Mouse (Mus musculus) embryonic fibroblast, embryonic 13.5 days (primary cell): ENCODE data around the gene Fam221b. TPM values are rescaled to one million over a fixed set of nuclear protein-coding genes. Genes with fewer than 3 reads are reported as not detected.

Experiments
- H3K27ac ChIP-seq: 2 replicates; pipeline ENCODE4 v1.5.1; 2012; ENCODE audit warnings: low read length, control low read depth, inconsistent platforms; ENCODE audit not compliant: insufficient read depth
- H3K4me1 ChIP-seq: 2 replicates; pipeline ENCODE4 v1.6.1; 2011; ENCODE audit warnings: low read length; ENCODE audit not compliant: control insufficient read depth, insufficient read depth
- H3K4me3 ChIP-seq: 2 replicates; pipeline ENCODE4 v1.5.1; 2011; ENCODE audit warnings: mild to moderate bottlenecking, control low read depth, low read length; ENCODE audit not compliant: insufficient read depth
- CTCF ChIP-seq: IDR thresholded peaks from 2 replicates; pipeline ENCODE4 v1.5.1; 2011; ENCODE audit warnings: mild to moderate bottlenecking, control low read depth, low read length, moderate library complexity, borderline replicate concordance; ENCODE audit not compliant: insufficient read depth
- POLR2A ChIP-seq: IDR thresholded peaks from 2 replicates; pipeline ENCODE4 v1.6.1; 2011; ENCODE audit warnings: low read depth, mild to moderate bottlenecking, control low read depth, low read length, moderate library complexity
- polyA plus RNA-seq: library from polyadenylated mRNA; stranded (reverse); fragments of >200 nt; gene quantifications from 2 replicates; pipeline ENCODE4 v1.2.4, GENCODE M21; 2011; ENCODE audit warnings: low read depth; ENCODE audit not compliant: missing spikeins, insufficient read length

The Fam221b gene
- polyA plus RNA-seq, 1 experiment: 0.67 TPM

DNA sequence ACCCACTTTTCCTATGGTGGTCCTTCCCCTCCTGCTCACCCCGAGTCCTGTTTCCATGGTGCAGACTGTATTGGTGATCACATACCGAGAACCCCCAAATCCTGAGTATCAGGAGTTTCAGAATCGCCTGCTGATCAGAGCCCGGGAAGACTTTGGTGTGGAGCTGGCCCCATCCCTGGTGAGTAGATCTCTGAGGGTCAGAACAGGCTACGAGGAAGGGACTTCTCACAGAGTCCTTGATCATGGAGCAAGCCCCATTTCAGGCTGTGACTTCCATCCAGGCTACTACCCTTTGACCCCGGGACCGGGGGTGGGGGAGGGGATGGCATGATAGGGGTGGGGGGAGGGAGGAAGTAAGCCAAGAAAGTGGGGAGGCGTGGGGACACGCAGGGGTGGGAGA is 28.9 kb downstream of the Fam221b start:
- Histone ChIP-seq H3K4me3 (no peak overlapping the region), H3K27ac (no peak overlapping the region), H3K4me1 (peaks cover 5% of the 10 kb centered on the region; the same call in 1 of the 2 replicates)
- TF ChIP-seq CTCF: no peak
- no peak for TF ChIP-seq POLR2A

DNA sequence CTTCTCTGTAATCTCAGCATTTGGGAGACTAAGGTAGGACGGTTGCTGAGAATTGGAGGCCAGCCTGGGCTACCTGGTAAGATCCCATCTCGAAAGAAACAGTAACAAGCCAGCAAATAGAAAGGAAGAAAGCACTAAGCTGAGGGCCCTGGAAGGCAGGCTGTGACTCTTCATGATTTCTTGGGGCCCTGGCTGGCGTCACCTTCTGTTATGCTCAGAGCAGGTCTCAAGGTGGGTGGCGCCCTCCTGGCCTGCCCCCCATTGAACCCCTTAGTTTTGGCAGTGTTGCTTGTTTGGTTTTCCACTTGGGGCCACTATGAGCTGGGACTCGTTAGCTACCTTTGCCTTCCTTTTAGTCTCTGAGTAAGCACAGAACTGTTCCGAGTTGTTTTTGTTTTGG is 32.2 kb downstream of the Fam221b start:
- H3K4me1 ChIP-seq: peaks cover 12% of the 10 kb centered on the region
- H3K4me3 ChIP-seq: no peak overlapping the region
- TF ChIP-seq CTCF (no peak), POLR2A (no peak)
- no peak overlapping the region for H3K27ac ChIP-seq

DNA sequence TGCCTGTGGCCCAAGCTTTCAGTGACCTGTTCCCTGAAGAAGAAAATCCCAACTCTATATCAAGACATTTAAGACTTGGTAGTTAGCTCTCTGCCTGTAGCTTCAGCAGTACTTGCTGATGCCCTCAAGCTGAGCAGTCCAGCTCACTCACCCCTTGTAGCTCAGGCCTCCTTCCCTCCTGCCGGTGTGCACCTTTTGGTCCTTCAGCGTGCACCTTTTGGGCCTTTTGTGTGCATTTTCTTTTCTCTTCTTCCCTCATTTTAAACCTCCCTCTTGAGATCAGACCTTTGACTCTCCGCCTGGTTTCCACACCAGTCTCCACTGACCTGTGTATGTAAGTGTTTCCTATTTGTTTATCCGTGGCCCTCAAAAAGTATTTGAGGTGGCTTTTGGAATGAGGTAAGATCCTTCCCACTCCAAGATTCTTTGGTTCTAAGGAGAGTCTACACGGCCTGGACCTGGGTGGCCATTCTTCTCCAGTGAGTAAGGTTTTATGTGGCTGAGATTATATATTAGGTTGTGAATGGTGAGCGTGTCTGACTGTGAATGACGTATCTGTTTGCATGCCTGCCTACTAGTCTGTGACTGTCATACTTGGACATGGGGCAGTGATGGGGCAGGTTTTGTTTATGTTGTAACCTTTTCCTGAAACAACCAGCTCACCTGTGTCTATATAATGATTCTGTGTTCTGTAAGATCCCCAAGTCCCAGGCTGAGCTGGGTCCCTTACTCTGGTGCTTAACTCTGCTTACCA is 34.1 kb downstream of the Fam221b start:
- H3K27ac ChIP-seq: no peak overlapping the region
- TF ChIP-seq POLR2A (no peak), CTCF (no peak)
- no peak overlapping the region for H3K4me3 ChIP-seq
- peaks cover 12% of the 10 kb centered on the region for H3K4me1 ChIP-seq

DNA sequence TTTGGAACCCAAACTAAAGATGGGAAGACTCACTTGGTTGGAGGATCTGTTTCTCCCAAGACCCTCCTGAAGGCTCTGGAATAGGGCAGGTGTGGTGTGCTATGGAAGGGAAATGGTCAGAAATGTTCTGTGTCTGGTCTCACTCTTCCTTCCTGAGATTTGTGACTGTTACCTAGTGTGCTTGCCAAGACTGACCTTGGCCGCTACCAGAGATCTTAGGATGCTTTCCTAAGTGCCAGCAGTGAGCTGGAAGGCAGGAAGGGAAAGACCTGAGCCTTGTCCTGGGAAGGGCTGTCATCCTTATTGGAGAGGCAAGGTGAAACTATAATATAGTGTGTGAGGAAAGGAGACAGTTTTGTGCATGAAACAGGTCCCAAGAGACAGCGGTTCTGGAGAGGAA is 35.2 kb downstream of the Fam221b start:
- no peak overlapping the region for H3K4me3 ChIP-seq
- peaks cover 8% of the 10 kb centered on the region for H3K4me1 ChIP-seq
- no peak for TF ChIP-seq CTCF
- TF ChIP-seq POLR2A: no peak
- no peak overlapping the region for H3K27ac ChIP-seq

DNA sequence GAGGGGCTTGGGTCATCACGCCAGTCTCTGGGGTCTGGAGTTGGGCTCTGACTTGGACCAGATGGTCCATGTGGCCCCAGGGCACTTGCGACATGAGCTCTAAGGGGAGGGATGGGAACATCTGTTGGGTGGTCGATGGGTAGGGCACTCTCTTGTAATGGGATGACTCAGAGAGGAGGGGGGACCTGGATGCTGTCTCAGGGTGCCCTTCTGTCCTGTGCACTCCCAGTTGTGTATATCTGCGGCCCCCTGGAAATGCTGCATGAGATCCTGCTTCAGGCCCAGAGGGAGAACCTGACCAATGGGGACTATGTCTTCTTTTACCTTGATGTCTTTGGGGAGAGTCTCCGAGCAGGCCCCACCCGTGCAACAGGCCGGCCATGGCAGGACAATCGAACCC is 35.6 kb downstream of the Fam221b start:
- H3K4me1 ChIP-seq: peaks cover 7% of the 10 kb centered on the region
- no peak overlapping the region for H3K27ac ChIP-seq
- TF ChIP-seq CTCF (no peak), POLR2A (no peak)
- H3K4me3 ChIP-seq: no peak overlapping the region

DNA sequence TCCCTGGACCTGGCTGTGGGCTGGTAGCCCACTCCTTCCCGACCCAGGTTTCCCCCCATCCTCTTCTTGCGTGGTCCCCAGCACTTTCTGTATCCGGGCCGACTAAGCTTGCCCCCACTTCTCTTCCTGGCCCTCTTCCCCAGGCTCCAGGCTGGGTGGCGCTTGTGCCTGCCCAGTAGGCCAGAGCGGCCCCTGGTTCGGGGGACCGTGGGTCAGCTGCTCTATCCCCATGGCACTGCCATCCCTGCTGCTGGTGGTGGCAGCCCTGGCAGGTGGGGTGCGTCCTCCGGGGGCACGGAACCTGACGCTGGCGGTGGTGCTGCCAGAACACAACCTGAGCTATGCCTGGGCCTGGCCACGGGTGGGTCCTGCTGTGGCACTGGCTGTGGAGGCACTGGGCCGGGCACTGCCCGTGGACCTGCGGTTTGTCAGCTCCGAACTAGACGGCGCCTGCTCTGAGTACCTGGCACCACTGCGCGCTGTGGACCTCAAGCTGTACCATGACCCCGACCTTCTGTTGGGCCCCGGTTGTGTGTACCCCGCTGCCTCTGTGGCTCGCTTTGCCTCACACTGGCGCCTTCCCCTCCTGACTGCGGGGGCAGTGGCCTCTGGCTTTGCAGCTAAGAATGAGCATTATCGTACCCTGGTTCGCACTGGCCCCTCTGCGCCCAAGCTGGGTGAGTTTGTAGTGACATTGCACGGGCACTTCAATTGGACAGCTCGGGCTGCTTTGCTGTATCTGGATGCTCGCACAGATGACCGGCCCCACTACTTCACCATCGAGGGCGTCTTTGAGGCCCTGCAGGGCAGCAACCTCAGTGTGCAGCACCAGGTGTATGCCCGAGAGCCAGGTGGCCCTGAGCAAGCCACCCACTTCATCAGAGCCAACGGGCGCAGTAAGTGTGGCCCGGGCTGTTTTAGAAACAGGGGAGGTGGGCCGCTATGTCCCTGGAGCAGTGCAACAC is 36.7 kb downstream of the Fam221b start:
- H3K4me1 ChIP-seq: peaks cover 7% of the 10 kb centered on the region
- TF ChIP-seq CTCF (no peak), POLR2A (0 out of 2 replicates have a peak, but pooled peaks have one; percentile 23)
- H3K27ac ChIP-seq: 0 out of 2 replicates have a peak overlapping the region, but pooled peaks have one; percentile 21
- peak overlapping the region; percentile 84 for H3K4me3 ChIP-seq

DNA sequence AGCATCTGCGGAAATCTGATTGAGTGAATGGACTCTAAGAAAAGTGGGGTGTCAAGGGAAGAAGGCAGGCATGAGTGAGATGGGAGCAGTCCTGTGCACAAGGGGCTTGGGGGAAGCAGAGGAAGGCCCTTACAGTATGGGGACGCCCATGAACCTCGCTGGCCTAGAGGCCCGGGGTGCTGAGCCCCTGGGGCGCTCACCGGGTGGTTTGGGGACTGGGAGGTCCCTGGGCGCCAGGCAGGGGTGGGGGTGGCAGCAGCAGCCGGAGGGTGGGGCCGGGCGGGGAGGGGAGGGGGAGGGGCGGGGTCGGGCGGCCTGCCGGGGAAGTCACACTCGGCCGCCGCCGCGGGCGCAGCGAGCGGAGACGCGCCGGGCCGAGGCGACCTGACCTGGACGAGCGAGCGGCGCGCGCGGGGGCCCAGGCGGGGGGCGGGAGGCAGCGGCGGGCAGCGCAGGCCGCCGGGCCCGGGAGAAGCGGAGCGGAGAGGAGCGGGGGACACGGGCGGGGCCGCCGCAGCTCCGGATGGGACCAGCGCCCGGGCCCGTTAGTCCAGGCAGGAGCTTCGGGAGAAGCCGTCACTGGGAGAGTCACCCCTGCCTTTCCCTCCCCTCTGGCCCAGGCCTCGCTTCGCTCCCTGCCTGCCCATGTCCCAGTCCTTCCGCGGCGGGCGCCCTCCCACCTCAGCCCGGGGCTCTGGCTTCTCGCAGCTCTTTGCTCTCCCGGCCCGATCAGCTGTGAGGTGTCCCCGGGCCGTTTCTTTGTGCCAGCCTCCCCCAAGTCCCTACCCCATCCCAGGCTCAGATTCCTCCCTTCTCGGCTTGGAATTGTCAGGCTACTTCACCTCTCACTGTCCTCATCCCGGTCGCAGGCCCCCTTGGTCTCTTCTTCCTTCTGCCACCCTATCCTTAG is 37.6 kb downstream of the Fam221b start, which contains the start of gene Npr2:
Gene Npr2 (plus strand): TSS at position 890 of the 910 bp plus-strand sequence.
- Histone ChIP-seq H3K4me3 (peak within 1 kb of the TSS; percentile 84), H3K4me1 (peaks cover 7% of the 10 kb centered on the region), H3K27ac (peak within 1 kb of the TSS; percentile 21; the same call in 1 of the 2 replicates)
- TF ChIP-seq POLR2A (no peak; the same call in none of the 2 replicates), CTCF (no peak)

DNA sequence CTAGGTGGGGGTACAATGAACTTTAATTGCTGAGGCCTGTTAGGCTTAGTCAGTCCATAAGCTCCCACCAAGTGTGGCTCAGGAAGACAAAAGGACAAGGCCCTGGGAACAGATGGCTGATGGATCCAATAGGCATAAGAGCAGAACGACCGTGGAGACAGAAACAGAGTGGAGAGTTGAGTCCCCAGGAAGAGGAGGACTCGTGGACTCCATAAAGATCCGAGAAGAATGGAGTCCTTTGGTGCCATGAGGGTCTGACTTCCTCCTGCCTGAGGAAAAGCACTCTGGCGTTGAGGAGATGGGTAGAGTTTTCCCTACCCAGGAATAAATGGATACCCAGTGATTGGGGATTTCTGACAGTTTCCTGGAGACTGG is 38.3 kb downstream of the Fam221b start:
- H3K4me1 ChIP-seq: peaks cover 7% of the 10 kb centered on the region
- no peak overlapping the region for H3K27ac ChIP-seq
- H3K4me3 ChIP-seq: peak overlapping the region; percentile 37; the same call in 1 of the 2 replicates
- TF ChIP-seq CTCF (no peak), POLR2A (no peak)
